Mouse (Mus musculus) induced T-regulatory cell, adult 2 months (primary cell): ENCODE data around the gene Samd4.

ENCODE experiments used
- DNase-seq: peaks from one replicate; pipeline ENCODE4 v3.0.0-alpha.2; 2012; ENCODE audit warnings: low read depth

The Samd4 gene

DNA sequence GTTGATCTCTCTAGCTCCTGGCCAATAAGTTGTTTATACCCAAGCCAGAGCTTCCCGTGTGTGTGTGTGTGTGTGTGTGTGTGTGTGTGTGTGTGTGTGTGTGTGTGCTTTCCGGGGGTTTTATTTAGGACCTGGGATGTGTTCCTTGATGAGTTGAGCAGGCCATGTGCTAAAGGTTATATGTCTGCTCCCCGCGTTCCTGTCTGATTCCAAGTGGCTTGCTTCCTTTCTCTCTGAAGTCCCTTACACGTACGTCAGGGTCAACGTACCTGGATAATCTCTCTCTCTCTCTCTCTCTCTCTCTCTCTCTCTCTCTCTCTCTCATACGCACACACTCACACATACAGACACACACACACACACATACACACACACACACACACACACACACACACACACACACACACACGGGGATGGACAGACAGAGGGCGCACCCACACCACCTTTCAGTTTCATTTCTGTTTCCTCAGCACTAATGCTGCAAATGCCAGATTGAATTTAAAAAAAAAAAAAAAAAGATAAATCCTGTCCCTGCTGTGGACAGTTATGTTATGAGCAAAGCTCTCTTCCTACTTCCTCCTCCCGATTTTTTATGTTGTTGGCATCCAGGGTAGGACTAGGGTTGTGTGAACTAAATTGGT, 117.6 kb downstream of the Samd4 start:
- DNase-seq: no peak

DNA sequence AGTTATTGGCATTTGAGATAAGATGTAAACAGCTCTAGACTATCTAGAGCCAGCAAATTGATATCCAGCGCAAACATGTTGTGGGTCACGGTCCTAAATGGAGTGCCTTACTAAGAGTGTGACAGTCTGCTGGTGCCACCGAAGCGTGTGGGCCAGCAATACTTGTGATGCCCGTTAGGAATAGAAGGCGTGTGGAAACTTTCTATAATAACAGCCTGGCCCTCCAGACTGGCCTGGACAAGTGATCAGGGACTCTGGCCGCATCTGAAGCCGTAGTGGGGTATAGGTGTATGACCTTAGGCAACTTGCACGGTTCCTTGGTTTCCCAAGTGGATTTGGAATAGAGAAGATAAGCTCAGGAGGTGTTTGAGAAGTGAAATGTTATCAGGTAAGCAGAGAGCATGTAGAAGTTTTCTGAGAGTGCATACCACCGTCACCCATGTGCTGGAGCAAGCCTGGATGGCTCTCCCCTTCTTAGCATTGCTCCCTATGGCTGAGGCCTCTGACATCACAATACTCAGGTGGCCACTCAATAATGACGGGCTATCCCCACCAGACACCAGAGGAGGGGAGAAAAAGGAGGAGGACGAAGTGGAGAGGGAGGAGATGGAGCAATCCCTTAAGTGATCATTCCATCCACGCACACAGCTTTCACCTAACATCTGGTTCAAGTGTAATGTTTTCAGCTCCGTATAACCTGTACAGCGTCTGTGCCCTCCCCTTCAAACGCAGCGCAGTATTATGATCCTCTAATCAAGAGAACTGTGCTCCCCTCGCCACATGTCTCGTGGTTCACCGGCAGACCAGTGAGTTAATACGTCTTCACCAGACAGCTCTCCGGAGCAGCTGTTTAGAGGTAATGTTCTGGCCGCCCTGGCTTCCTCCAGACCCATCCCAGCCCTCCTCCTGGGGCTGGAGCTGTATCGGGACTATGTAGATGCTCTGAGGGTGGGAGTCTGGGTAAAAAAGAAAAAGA, 118.4 kb downstream of the Samd4 start:
- DNase-seq: no peak

DNA sequence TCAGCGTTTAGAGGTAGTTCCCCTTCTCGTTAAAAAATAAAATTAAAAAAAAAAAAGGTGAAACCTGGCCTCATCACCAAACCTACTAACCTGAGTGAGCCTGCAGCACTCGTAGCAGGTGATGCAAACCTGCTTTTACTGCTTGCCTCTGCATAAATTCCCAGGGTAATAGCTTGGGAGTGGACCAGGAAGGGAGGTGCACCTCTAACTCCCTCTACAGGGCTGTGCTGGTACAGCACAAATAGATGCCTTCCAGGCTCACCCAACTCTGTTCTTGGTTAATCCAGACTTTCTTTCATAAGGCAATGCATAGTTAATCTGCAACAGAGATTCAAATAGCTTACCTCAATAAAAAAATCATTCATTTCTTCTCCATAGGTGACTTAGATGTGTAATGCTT, 121.5 kb downstream of the Samd4 start:
- peak; percentile 7 for DNase-seq

DNA sequence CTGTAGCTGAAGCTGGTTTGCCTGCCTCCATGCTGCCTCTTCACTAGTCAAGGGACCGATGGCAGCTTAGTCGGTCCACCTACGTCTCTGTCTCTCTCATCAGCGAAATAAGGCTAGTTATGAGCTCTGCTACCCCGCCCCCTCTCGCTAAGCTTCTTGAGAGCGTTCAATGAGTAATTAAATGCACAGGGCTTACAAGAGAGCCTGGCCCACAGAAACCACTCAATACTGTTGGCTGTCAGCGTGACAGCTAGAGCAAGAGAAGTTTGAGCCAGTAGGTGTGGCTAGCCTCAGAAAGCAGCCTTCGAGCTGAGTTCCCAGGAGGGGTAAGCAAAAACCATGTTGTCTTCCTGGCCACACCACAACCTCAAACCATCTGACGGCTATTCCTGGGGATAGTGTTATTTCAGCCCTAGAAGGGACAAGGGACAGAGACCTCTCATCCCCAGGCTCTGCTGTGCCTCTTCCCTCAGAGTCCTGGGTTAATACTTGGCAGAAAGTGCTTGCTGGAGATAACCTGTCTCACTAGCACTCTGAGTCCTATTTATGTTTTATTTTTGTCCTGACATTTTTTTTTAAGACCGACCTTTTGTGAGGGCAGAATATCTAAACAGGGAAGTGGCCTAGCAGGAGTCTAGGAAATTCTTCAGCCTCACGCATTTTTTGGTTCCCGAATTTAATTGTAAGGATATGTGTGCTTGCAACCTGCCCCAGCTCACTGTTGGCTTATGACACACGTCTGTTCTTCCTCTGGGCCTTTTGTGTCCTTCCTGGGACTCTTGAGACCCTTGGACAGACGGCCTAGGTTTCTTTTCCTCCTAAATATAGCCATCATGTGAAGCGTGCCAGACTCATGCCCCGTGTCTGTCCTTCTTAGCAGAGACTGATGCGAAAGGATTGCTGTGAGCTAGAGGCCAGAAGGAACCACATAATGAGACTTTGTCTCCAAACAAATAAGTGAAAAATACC, 128.8 kb downstream of the Samd4 start:
- DNase-seq: no peak

DNA sequence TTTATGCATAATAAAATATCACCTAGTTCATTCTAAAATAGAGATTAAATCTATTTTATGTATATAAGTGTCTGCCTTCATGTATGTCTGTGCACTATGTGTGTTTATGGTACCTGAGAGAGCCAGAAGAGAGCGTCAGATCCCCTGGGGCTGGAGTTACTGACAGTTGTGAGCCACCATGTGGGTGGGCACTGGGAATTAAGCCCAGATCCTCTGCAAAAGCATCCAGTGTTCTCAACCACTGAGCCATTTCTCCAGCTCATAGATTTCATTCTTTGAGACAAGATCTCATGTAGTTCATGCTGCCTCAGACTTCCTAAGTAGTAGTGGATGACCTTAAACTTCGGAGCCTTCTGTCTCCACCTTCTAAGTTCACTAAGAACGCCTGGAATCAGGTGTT, 133.0 kb downstream of the Samd4 start:
- no peak for DNase-seq

DNA sequence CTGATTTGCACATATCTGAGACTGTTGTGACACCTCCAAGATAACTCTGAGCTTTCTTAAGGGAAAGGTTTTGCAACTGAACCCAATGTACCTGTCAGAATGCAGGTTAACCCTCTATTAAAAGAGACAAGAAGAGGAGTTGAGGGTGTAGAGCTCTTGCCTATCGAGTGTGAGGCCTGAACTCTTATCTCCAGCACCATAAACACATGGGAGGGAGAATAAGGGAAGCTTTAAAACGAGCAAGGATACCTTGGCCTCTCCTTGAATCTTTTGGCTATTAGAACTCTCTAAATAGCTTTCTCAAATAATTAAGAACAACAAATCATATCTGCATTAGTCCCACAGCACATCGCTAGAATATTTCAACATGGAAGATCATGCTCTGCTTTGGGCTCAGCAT, 135.0 kb downstream of the Samd4 start:
- no peak for DNase-seq

DNA sequence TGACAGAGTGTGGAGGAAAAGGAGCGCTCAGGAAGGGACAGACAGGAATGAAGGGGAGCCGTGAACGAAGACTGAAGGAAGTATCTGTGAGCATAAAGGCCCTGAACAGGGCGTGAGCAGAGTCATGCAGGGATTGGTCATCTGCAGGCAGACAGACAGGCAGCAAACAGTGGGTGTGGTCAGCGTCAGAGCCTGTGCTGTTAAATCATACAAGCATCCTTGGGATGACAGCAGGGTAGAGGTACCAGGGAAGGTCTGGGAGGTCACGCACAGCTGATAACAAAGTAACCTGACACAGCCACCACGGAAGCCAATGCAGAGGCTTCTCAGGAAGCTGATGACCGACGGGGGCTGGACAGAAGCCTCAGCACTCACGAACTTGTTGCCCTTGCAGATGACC, 138.2 kb downstream of the Samd4 start:
- no peak for DNase-seq

DNA sequence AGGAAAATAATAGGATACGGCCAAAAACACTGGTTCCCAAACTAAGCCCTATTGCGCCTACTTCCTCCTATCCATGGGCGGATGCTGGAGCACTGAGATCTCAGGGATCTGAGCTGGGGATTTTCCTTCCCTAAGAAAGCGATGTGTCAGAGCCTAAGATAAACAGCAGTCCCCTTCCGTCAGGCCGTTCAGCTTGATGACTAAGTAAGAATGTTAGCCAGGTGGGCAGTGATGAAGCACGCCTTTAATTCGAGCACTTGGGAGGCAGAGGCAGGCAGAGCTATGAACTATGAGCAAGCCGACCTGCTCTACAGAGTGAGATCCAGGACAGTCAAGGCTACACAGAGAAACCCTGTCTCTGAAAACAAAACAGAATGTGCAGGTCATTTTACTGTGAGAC, 140.9 kb downstream of the Samd4 start:
- no peak for DNase-seq

DNA sequence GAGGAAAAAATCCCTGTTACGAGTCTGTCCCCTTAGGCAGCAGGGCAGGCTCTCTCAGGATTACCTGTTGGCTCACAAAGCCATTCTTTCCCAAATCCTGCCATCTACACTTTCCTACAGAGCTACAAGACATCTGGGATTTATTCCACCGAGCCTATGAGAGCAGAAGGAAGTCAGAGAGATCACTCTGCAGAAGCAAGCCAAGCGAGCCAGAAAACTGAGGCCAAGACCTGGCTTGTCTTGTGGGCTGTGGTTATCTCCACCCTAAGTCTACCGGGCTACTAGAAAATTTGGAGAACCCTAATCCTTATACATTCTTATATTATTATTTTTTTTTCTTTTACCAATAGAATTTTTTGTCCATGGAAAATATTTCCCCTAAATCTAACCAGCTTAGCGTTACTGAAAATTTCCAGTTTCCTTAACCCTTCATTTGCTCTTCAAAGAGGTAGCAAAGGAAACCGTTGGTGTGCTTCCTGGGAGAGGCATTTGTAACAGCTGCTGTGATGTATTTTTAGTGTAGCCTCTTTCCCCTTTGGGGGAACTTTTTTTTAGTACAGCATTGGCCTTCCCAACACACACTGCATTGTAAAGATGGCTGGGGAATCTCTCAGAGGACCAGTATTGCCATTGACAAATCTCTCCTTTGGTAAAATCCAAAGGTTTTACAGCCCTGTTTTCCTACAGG, 144.9 kb downstream of the Samd4 start:
- DNase-seq: no peak

DNA sequence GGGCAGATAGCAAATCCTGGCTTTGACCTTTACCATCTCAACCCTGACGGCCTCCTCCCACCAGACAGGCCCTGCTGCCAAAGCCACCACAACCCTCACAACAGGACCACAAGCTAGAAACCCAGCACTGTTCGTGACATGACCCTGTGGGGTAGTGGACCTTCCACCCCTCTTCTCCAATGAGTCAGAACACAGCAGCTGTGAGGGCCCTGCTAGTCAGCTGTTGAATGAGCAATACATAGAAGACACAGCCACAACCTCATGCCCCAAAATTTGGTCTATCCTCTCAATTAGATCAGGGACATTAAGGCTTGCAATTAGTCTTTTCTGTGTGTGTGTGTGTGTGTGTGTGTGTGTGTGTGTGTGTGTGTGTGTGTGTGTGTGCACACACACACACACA, 148.9 kb downstream of the Samd4 start:
- no peak for DNase-seq

DNA sequence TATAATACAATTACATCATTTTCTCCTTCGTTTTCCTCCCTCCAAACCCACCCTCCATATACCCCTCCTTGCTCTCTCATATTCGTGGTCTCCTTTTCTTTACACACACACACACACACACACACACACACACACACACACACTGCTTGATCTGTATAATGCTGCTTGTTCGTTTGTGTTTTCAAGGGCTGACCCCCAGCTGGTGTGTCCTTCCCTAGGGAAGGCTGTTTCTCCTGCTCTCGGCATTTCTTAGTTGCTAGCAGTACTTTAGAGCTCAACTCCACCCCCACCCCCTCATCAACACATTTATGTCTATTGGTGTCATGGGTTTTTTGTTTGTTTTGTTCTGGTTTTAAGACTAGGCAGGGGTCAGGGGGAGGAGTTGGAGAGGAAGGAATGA, 149.5 kb downstream of the Samd4 start:
- no peak for DNase-seq

DNA sequence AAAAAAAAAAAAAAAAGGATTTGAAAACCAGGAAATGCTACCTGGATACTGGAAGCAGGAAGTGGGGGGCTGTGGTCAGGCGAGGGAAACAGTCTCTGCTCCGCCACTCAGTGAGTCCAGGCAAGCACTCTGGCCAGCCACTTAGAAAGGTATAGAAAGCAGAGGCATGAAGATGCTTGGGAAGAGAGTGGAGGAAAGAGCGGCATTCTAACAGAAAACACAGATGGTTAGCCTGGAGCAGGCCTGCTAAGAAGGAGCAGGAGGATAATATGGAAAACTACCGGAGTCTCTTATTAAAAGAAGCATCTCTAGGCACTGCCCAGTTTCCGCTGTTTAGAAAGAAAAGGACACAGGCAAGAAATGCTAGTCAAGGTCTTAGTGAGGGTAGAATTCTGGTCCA, 150.8 kb downstream of the Samd4 start:
- no peak for DNase-seq

DNA sequence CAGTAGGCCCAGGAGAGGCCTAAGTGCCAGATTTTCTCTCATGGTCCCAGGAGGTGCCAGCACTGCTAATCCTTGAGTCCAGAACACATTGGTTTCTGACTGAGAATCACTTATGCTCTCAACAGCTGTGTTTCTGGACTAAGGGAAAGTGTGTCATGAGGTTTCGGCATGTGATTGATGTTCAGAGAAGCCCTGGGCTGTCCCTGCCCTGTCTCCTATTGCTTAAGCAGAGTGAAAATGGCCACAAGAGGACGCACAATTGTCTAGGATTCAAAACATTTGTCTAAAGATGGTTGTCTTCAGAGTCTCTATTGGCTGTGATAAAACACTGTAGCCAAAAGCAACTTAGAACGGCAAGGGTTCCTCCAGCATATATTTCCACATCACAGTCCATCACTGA, 159.0 kb downstream of the Samd4 start:
- DNase-seq: no peak

DNA sequence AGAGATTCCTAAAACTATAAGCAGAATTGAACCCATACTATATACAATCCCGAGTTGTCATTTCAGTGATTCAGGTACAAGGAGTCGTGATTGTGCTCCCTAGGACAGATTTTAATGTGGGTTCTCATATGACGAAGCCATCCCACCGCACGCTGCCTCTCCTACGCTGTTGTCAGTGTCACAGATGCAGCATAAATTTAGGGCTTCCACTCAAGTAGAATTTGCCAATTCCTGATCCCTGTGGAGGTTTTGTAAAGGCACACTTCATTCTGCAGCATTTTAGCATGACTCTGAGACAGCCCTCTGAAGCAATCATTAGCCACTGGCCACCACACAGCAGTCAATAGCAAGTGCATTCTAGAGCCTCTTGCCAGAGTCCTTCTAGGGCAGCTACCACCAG, 166.4 kb downstream of the Samd4 start:
- DNase-seq: no peak

DNA sequence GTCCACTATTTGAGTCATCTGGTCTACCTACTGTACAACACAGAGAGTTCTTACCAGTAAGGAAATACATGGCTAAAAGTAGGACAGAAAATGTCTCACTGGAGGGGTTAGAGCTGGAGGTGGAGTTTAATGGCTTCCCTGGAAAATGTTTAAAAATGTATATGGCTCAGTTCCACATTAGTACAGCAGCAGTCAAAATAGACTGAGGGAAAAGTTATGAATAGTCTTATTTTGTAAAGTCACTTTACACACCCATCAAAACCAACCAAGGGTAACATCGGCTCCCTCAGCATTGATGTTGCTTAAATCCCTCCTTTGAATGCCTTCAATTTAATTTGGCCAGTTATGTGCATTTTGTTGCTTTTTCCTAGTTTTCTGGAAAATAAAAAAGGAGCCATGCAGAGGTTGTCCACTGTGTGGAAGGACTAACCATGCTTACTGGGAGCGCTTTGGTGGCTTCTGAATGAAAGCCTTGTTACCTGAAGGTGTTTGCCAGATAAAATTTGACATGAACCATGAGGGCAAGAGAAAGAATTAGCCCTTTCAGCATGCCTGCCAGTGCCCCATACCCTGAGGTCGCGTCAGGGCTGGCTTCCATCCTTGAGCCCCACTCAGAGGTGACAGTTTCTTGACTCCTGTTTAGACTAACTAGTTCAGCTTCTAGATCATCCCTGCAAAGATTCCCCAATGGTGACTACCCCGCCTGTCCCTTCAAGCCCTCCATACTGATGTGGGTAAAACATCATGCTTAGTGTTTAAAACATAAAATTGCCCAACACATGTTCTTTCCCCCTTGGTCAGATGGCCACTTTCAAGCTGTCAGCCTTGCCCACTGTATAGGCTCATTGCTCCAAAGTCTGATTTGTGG, 169.3 kb downstream of the Samd4 start:
- no peak for DNase-seq

DNA sequence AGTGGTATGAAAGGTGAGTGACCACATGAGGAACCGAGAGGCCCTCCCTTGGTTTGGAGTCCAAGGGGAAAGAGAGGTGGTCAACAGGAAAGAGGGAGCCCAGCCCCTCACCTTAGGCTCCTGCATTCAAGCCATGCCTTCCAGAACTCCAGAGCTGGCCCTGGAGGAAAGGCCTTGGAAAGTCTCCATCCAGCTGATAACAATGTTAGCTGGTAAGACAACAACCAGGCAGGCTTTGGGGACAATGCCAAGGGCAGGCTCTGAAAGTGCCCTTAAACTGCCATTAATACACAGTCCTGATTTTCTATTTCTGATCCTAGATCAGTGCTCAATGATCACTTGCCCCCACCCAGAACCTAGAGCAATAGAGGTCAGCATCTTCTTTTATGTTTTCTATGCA, 170.4 kb downstream of the Samd4 start:
- no peak for DNase-seq

DNA sequence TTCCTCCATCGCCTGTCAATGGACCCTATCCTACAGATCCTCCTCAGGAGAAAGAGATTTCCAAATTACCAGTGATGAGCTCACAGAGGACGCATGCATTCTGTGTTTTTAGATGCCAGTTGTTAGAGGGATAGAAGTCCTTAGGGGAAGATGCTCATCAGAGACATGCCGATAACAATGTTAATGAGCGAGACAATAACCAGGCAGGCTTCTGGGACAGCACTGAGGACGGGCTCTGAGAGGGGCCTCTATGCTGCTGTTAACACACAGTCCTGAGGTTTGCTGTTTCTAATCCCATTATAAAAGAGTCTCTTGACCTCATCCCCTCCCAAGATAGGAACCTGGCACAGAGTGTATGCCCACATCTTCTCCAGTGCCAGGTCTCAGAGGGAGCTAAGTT, 171.2 kb downstream of the Samd4 start:
- DNase-seq: no peak

DNA sequence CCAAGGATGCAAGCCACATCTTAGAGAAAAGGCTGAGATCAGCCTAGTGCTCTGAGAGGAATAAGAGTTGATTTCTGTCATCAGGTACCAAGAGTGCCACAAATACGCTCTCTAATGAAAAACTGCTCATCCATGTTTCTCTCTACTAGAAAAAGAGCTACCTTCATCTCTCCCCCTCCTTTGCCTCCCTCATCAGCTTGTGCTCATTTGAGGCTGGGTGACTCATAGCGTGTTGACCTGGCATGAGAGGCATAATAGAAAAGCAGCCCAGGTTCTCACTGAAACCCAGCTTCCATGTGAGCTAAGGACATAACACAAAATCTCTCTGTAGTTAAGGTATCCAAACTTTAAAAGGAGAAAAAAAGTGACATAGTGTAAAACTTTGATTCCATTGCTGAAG, 176.3 kb downstream of the Samd4 start:
- DNase-seq: no peak

DNA sequence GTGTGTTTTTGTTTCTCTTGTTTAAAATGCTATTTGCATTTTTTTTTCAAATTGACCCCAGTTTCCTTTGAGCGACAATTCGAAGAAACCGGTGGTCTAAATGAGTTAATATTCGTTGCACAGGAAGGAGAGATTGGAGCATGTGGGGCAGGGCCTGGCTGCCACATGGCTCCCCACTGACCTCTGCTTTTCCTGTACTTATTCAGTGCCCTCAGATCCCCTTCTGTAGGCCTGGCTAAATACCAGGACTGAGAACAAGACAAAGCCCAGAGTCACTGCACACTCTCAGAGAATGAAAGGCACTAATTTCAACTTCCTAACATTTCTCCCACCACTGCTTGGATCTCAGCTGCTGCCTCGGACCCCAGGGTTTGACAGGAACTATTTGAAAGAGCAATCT, 182.4 kb downstream of the Samd4 start:
- DNase-seq: no peak

DNA sequence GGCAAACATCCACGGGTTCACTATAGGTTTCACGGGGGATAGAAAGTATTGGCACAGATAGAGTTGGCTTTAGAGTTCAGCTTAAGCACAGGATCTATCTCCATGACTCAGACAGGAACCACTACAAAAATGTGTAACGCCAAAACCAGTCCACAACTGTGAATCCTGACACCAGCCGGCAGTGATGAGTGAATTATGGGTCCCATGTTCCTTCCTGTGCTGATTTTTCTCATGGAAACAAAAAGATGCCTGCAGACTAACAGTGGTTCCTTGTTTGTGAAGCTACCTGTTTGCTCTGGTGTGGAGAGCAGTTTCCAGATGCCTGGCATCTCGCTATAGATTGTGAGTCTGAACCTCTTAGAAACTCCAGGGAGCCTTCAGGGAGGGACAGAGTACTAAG, 184.2 kb downstream of the Samd4 start:
- DNase-seq: no peak
